ENCODE assay signal across 8 mouse cellular contexts in the genomic region with DNA sequence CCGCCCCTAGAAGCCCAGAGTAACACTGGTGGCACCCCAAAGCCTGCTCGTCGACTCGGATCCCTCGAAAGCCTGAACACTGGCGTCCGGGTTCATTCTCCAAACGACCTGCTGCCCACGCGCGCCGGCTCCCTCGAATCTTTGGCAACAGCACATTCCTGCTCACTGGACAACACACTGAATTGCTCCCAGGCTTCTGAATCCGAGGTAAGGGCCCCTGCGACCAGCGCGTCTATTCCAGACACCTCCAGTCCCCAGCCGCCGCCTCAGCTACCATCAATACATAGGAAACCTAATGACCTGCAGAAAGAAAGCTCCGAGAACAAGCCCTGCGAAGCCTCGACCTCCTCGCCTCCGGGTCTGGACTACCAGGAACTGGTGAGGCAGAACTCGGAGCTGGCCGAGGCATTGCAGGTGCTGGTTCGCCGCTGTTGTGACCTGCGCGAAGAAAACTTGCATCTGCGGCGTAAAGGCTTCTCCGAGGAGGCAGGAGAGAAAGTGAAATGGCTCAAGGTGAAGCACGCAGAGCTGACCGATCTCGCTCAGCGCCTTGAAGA. TPM values are rescaled to one million over a fixed set of nuclear protein-coding genes. Genes with fewer than 3 reads are reported as not detected.
DNase-seq lines count a peak whose midpoint lies in the region; ATAC-seq and TF ChIP-seq lines count a peak whose summit lies in the region.

No protein-coding gene starts in this region.

- H3K79me2 ChIP-seq in liver, adult 2 months (ENCODE audit: control insufficient read depth, insufficient read depth, low read length): no peaks in the 10 kb centered on the region

- peak; percentile 6; the same call in 1 of the 2 replicates for ATAC-seq in forebrain, embryonic 16.5 days
- peak; percentile 13 for ATAC-seq in neural tube, embryonic 14.5 days (ENCODE audit: low read depth)

- under 1% methylated on average over 37 of the region's 37 CpGs for WGBS in cerebellum, adult 2 months
- 1% methylated on average over 37 of the region's 37 CpGs for WGBS in forebrain, embryonic 16.5 days
- under 1% methylated on average over 37 of the region's 37 CpGs for WGBS in liver, adult 2 months
- WGBS in neural tube, embryonic 14.5 days: 2% methylated on average over 37 of the region's 37 CpGs

- TF ChIP-seq POLR2A in cerebellum, adult 2 months (IDR thresholded peaks at IDR 0.05; ENCODE audit: borderline replicate concordance, insufficient read depth, low read length): no peak
- no peak for TF ChIP-seq POLR2A in liver, adult 2 months (IDR thresholded peaks at IDR 0.05; ENCODE audit: extremely low read depth, insufficient read depth, low read length)

- H3K36me3 ChIP-seq in forebrain, embryonic 16.5 days (ENCODE audit: control insufficient read depth, insufficient read depth): no peaks in the 10 kb centered on the region
- no peaks in the 10 kb centered on the region for H3K36me3 ChIP-seq in liver, adult 2 months (ENCODE audit: control insufficient read depth, insufficient read depth, low read length)
- no peaks in the 10 kb centered on the region for H3K36me3 ChIP-seq in neural tube, embryonic 14.5 days (ENCODE audit: control insufficient read depth, insufficient read depth, low read length)

- H3K4me1 ChIP-seq in cerebellum, adult 2 months (ENCODE audit: control insufficient read depth, insufficient read depth, low read length): 0 out of 2 replicates have a peak, but pooled peaks cover 3% of the 10 kb centered on the region
- H3K4me1 ChIP-seq in forebrain, embryonic 16.5 days (replicated peaks; ENCODE audit: control insufficient read depth, insufficient read depth, low read length): peaks cover 20% of the 10 kb centered on the region
- H3K4me1 ChIP-seq in liver, adult 2 months (ENCODE audit: control insufficient read depth, insufficient read depth, low read length): peaks cover 2% of the 10 kb centered on the region
- H3K4me1 ChIP-seq in neural tube, embryonic 14.5 days (ENCODE audit: control insufficient read depth, insufficient read depth, low read length): peaks cover 17% of the 10 kb centered on the region

- H3K9me3 ChIP-seq in forebrain, embryonic 16.5 days (ENCODE audit: control insufficient read depth, low read length): no peaks in the 10 kb centered on the region
- H3K9me3 ChIP-seq in neural tube, embryonic 14.5 days (ENCODE audit: control insufficient read depth, low read length): no peaks in the 10 kb centered on the region

- peak overlapping the region; percentile 35 for H3K4me3 ChIP-seq in cerebellum, adult 2 months (replicated peaks; ENCODE audit: insufficient read depth, low read depth, low read length)
- H3K4me3 ChIP-seq in forebrain, embryonic 16.5 days (replicated peaks; ENCODE audit: low read length): peak overlapping the region; percentile 74
- H3K4me3 ChIP-seq in liver, adult 2 months (ENCODE audit: insufficient read depth, low read depth, low read length): peak overlapping the region; percentile 61
- H3K4me3 ChIP-seq in neural tube, embryonic 14.5 days (ENCODE audit: low read depth, low read length): peak overlapping the region; percentile 55

- DNase-seq in cerebellum, adult 2 months: no peak
- DNase-seq in cerebellum, postnatal 14 days: no peak
- peak; percentile 7 for DNase-seq in right cerebral cortex, adult 18-20 months
- DNase-seq in right cerebral cortex, postnatal 36 days (ENCODE audit: low spot score in 2 of 2): no peak
- DNase-seq in liver, adult 2 months (ENCODE audit: extremely low read depth, low read depth, low spot score): peak; percentile 24
- no peak for DNase-seq in embryo, embryonic 9.5 days (ENCODE audit: extremely low spot score)

- H3K4me2 ChIP-seq in forebrain, embryonic 16.5 days (ENCODE audit: low read length): peak overlapping the region; percentile 82
- peak overlapping the region; percentile 97 for H3K4me2 ChIP-seq in neural tube, embryonic 14.5 days (ENCODE audit: low read depth, low read length)

- TF ChIP-seq CTCF in cerebellum, adult 2 months (IDR thresholded peaks at IDR 0.05; ENCODE audit: borderline replicate concordance, insufficient read depth, low read depth, low read length): no peak
- TF ChIP-seq CTCF in liver, adult 2 months (IDR thresholded peaks at IDR 0.05; ENCODE audit: low read depth, low read length): no peak; the same call in 1 of the 2 replicates

- H3K9ac ChIP-seq in forebrain, embryonic 16.5 days (replicated peaks; ENCODE audit: low read depth, low read length): peak overlapping the region; percentile 84
- no peak overlapping the region for H3K9ac ChIP-seq in liver, adult 2 months (ENCODE audit: low read depth, low read length)
- peak overlapping the region; percentile 63 for H3K9ac ChIP-seq in neural tube, embryonic 14.5 days (replicated peaks; ENCODE audit: low read depth, low read length)

- no peaks in the 10 kb centered on the region for H3K27me3 ChIP-seq in cerebellum, adult 2 months (ENCODE audit: control insufficient read depth, insufficient read depth, low read length)
- 0 out of 2 replicates have a peak, but pooled peaks cover 3% of the 10 kb centered on the region for H3K27me3 ChIP-seq in forebrain, embryonic 16.5 days (replicated peaks; ENCODE audit: control insufficient read depth, insufficient read depth, low read length)
- peaks cover 4% of the 10 kb centered on the region; the same call in 1 of the 2 replicates for H3K27me3 ChIP-seq in liver, adult 2 months (ENCODE audit: control insufficient read depth, insufficient read depth, low read length)
- no peaks in the 10 kb centered on the region for H3K27me3 ChIP-seq in neural tube, embryonic 14.5 days (ENCODE audit: control insufficient read depth, insufficient read depth, low read length)

- no peak overlapping the region for H3K27ac ChIP-seq in cerebellum, adult 2 months (ENCODE audit: insufficient read depth, low read length)
- peak overlapping the region; percentile 87 for H3K27ac ChIP-seq in forebrain, embryonic 16.5 days (ENCODE audit: low read length)
- H3K27ac ChIP-seq in liver, adult 2 months (replicated peaks; ENCODE audit: insufficient read depth, low read depth, low read length): no peak overlapping the region
- peak overlapping the region; percentile 82 for H3K27ac ChIP-seq in neural tube, embryonic 14.5 days (ENCODE audit: low read depth, low read length)

RNA-seq across cellular contexts. Expression of a gene that starts 1.1 kb away (rescaled TPM):
- polyA plus RNA-seq in cerebellum, adult 2 months (2012; rRNA removed): 0.55 and 0.57 TPM in 2 replicates
- polyA plus RNA-seq in forebrain, embryonic 16.5 days (2015; fragmentation: Nextera tagmentation; extraction: Ambion mirVana): 1.8 and 2.3 TPM in 2 replicates
- not detected in 2 replicates for total RNA-seq in liver, adult 2 months (2014; rRNA removed)
- not detected in 2 replicates for polyA plus RNA-seq in liver, adult 2 months (2012; rRNA removed)
- polyA plus RNA-seq in neural tube, embryonic 14.5 days (2014; fragmentation: Nextera tagmentation; extraction: Ambion mirVana): 2.2 and 2.7 TPM in 2 replicates

RNA-seq across cellular contexts. Expression of a gene that starts 7.0 kb away (rescaled TPM):
- polyA plus RNA-seq in cerebellum, adult 2 months (2012; rRNA removed): 128 and 133 TPM in 2 replicates
- polyA plus RNA-seq in forebrain, embryonic 16.5 days (2015; fragmentation: Nextera tagmentation; extraction: Ambion mirVana): 298 and 325 TPM in 2 replicates
- total RNA-seq in liver, adult 2 months (2014; rRNA removed): 33.8 and 34.7 TPM in 2 replicates
- 45.7 and 54.0 TPM in 2 replicates for polyA plus RNA-seq in liver, adult 2 months (2012; rRNA removed)
- polyA plus RNA-seq in neural tube, embryonic 14.5 days (2014; fragmentation: Nextera tagmentation; extraction: Ambion mirVana): 280 and 285 TPM in 2 replicates

RNA-seq across cellular contexts. Expression of a gene that starts 23.9 kb away (rescaled TPM):
- 4.1 TPM in 2 replicates for polyA plus RNA-seq in cerebellum, adult 2 months (2012; rRNA removed)
- polyA plus RNA-seq in forebrain, embryonic 16.5 days (2015; fragmentation: Nextera tagmentation; extraction: Ambion mirVana): 7.1 and 9.4 TPM in 2 replicates
- total RNA-seq in liver, adult 2 months (2014; rRNA removed): 0.83 and 1.2 TPM in 2 replicates
- polyA plus RNA-seq in liver, adult 2 months (2012; rRNA removed): 0.87 and 1.1 TPM in 2 replicates
- polyA plus RNA-seq in neural tube, embryonic 14.5 days (2014; fragmentation: Nextera tagmentation; extraction: Ambion mirVana): 4.8 and 6.7 TPM in 2 replicates

Comparison
In these comparisons a context has a peak if more than half of its experiments do, and no peak if none do; other contexts are left out.
1. DNase-seq: peak in right cerebral cortex, adult 18-20 months (single experiment) and liver, adult 2 months (single experiment); none in cerebellum, adult 2 months (0 of 2), cerebellum, postnatal 14 days (0 of 2), right cerebral cortex, postnatal 36 days (0 of 2) and embryo, embryonic 9.5 days (single experiment).
2. H3K27ac ChIP-seq: peak in forebrain, embryonic 16.5 days (single experiment) and neural tube, embryonic 14.5 days (single experiment); none in cerebellum, adult 2 months (single experiment) and liver, adult 2 months (single experiment).
3. Peak in every context shown above with its lines, with median percentiles within 50 percentile points of each other: H3K4me3 ChIP-seq.